Mouse (Mus musculus) urinary bladder, postnatal 10 days (tissue): ENCODE measurements around the gene Kdm1a.

Source experiments
- DNase-seq: peaks from one replicate; pipeline ENCODE4 v3.0.0; 2022; ENCODE audit warnings: low spot score

The Kdm1a gene

GRCm38 (mm10) chr4:136602018-136602554 is 437 bp downstream of the Kdm1a start:
- no peak for DNase-seq

GRCm38 (mm10) chr4:136601476-136601875 is 1.0 kb downstream of the Kdm1a start:
- no peak for DNase-seq

- DNase-seq, result no peak
Observed at GRCm38 (mm10) chr4:136600536-136600935, 2.0 kb downstream of the Kdm1a start.

- no peak for DNase-seq
Observed at GRCm38 (mm10) chr4:136599869-136600268, 2.7 kb downstream of the Kdm1a start.

- no peak for DNase-seq
Observed at GRCm38 (mm10) chr4:136598268-136598876, 4.2 kb downstream of the Kdm1a start.

- DNase-seq, result no peak
Observed at GRCm38 (mm10) chr4:136595221-136595620, 7.3 kb downstream of the Kdm1a start.

- no peak for DNase-seq
Observed at GRCm38 (mm10) chr4:136594006-136594405, 8.5 kb downstream of the Kdm1a start.

- DNase-seq, result no peak
Observed at GRCm38 (mm10) chr4:136592111-136592510, 10.4 kb downstream of the Kdm1a start.

- no peak for DNase-seq
Observed at GRCm38 (mm10) chr4:136588003-136588402, 14.5 kb downstream of the Kdm1a start.

- no peak for DNase-seq
Observed at GRCm38 (mm10) chr4:136587221-136587827, 15.2 kb downstream of the Kdm1a start.

GRCm38 (mm10) chr4:136581885-136582284 is 20.6 kb downstream of the Kdm1a start:
- DNase-seq, result no peak

GRCm38 (mm10) chr4:136569998-136570397 is 32.5 kb downstream of the Kdm1a start:
- no peak for DNase-seq

GRCm38 (mm10) chr4:136568629-136569028 is 33.9 kb downstream of the Kdm1a start:
- no peak for DNase-seq

GRCm38 (mm10) chr4:136562755-136563154 is 39.8 kb downstream of the Kdm1a start:
- no peak for DNase-seq

GRCm38 (mm10) chr4:136560270-136560991 is 42.1 kb downstream of the Kdm1a start:
- DNase-seq, result no peak

- DNase-seq, result no peak
Observed at GRCm38 (mm10) chr4:136559690-136560089, 42.8 kb downstream of the Kdm1a start.

- DNase-seq, result no peak
Observed at GRCm38 (mm10) chr4:136557638-136558037, 44.9 kb downstream of the Kdm1a start.

- no peak for DNase-seq
Observed at GRCm38 (mm10) chr4:136553108-136553507, 49.4 kb downstream of the Kdm1a start.

GRCm38 (mm10) chr4:136548381-136548801 is 54.1 kb downstream of the Kdm1a start:
- no peak for DNase-seq

GRCm38 (mm10) chr4:136547721-136548120 is 54.8 kb downstream of the Kdm1a start:
- DNase-seq, result no peak

GRCm38 (mm10) chr4:136546279-136547045 is 56.1 kb downstream of the Kdm1a start:
- no peak for DNase-seq

GRCm38 (mm10) chr4:136545151-136545550 is 57.4 kb downstream of the Kdm1a start:
- DNase-seq, result no peak
